Mouse (Mus musculus) liver, adult 2 months (tissue): ENCODE measurements around the gene Scin.

Experiments used
- CTCF ChIP-seq: fragments of 200-500 bp; IDR thresholded peaks from 2 replicates; pipeline ENCODE4 v1.5.1; 2011; ENCODE audit warnings: low read depth, low read length, control low read depth
- POLR2A ChIP-seq: fragments of 200-500 bp; IDR thresholded peaks from 2 replicates; pipeline ENCODE4 v1.6.1; 2011; ENCODE audit warnings: low read length, control low read depth; ENCODE audit not compliant: insufficient read depth; ENCODE audit errors: extremely low read depth

DNA sequence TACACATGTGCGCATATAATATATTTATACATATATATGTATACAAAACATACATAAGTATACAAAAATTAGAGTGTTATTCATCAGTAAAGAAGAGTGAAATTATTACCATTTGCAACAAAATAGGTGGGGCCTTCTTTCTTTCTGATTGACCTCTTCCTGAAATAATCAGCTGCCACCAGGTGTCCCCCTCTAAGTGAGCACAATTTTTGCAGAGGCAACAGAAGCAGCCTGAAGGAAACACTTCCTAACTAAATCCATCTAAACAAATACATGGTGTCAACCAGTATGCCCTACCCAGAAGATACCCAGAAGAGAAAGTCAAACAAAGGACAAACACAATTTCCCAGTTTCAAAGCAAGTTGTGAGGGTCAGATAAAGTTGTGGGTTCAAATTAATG, 35.6 kb upstream of the Scin start:
- no peak for TF ChIP-seq CTCF
- no peak for TF ChIP-seq POLR2A
